Mouse (Mus musculus) lung, adult 2 months (tissue): Measurements from ENCODE around the gene Nlrc3.
"Not testable (repeated sequence)": the region's sequence is repeated elsewhere in the genome, so short reads cannot be mapped to it uniquely, and the experiment has no call there.

Experiments
- CTCF ChIP-seq: fragments of 200-500 bp; IDR thresholded peaks from 2 replicates; pipeline ENCODE4 v1.5.1; 2011; ENCODE audit warnings: mild to moderate bottlenecking, low read length, control low read depth; ENCODE audit not compliant: insufficient read depth
- POLR2A ChIP-seq: fragments of 200-500 bp; IDR thresholded peaks from 2 replicates; pipeline ENCODE4 v1.6.1; 2011; ENCODE audit warnings: low read depth, mild to moderate bottlenecking, control low read depth, low read length, borderline replicate concordance; ENCODE audit errors: extremely low read depth

- not testable (repeated sequence) for TF ChIP-seq CTCF, POLR2A
These were observed 41.0 kb upstream of the Nlrc3 start for GRCm38 (mm10) chr16:4017466-4017865.
